Mouse (Mus musculus) E14TG2a.4 (cell line): ENCODE results near the gene Map4k4.

Experiments
- CTCF ChIP-seq: conservative IDR thresholded peaks from 2 replicates; pipeline ENCODE4 v1.5.1; 2014; ENCODE audit warnings: low read length
- NANOG ChIP-seq: IDR thresholded peaks from 2 replicates; pipeline ENCODE4 v1.6.1; 2014; ENCODE audit warnings: borderline replicate concordance, low read length, mixed read lengths
- POU5F1 ChIP-seq: IDR thresholded peaks from 2 replicates; pipeline ENCODE4 v1.6.1; 2014; ENCODE audit warnings: low read length, borderline replicate concordance

- TF ChIP-seq CTCF = no peak
- TF ChIP-seq NANOG = no peak
- no peak for TF ChIP-seq POU5F1
These were observed 1.4 kb downstream of the Map4k4 start for GRCm38 (mm10) chr1:39901851-39902703.
